Mouse (Mus musculus) inflammation-experienced regulatory T-cells, adult 6 months (primary cell): ENCODE results near the gene Rap1gds1. TPM values are rescaled to one million over a fixed set of nuclear protein-coding genes. Genes with fewer than 3 reads are reported as not detected.
A peak's percentile ranks its signal among the peaks of the same experiment; 100 is the strongest.

Experiments used
- ATAC-seq: one replicate; pipeline ENCODE4 v1.8.0; 2017
- polyA plus RNA-seq, 3 experiments: library from polyadenylated mRNA; unstranded; fragments of 100-300 nt; shearing (Covaris generic); gene quantifications; one replicate each; pipeline ENCODE4 v1.2.1; 2017

Rap1gds1 gene
- polyA plus RNA-seq, 3 experiments from 2014 or later = 64.8 to 78.6 (median 67.9) TPM

GRCm38 (mm10) chr3:139048701-139049622 lies 26.0 kb downstream of the Rap1gds1 start:
- ATAC-seq = peak; percentile 41

- ATAC-seq = peak; percentile 93
Measured at GRCm38 (mm10) chr3:139042433-139042854, 32.6 kb downstream of the Rap1gds1 start.

- peak; percentile 33 for ATAC-seq
Measured at GRCm38 (mm10) chr3:139041921-139042320, 33.1 kb downstream of the Rap1gds1 start.

GRCm38 (mm10) chr3:139037030-139037429 lies 38.0 kb downstream of the Rap1gds1 start:
- no peak for ATAC-seq

GRCm38 (mm10) chr3:139033179-139033578 lies 41.8 kb downstream of the Rap1gds1 start:
- no peak for ATAC-seq

GRCm38 (mm10) chr3:139030644-139031227 lies 44.3 kb downstream of the Rap1gds1 start:
- no peak for ATAC-seq

GRCm38 (mm10) chr3:139025077-139025476 lies 49.9 kb downstream of the Rap1gds1 start:
- ATAC-seq = no peak

GRCm38 (mm10) chr3:139023585-139023984 lies 51.4 kb downstream of the Rap1gds1 start:
- ATAC-seq = no peak

GRCm38 (mm10) chr3:139012352-139012751 lies 62.6 kb downstream of the Rap1gds1 start:
- ATAC-seq = no peak

GRCm38 (mm10) chr3:139005669-139006068 lies 69.3 kb downstream of the Rap1gds1 start:
- no peak for ATAC-seq

- ATAC-seq = no peak
Measured at GRCm38 (mm10) chr3:139002774-139003173, 72.2 kb downstream of the Rap1gds1 start.

GRCm38 (mm10) chr3:139000071-139000867 lies 74.7 kb downstream of the Rap1gds1 start:
- peak; percentile 92 for ATAC-seq

GRCm38 (mm10) chr3:138993473-138993872 lies 81.5 kb downstream of the Rap1gds1 start:
- ATAC-seq = no peak

GRCm38 (mm10) chr3:138991367-138991766 lies 83.6 kb downstream of the Rap1gds1 start:
- no peak for ATAC-seq

GRCm38 (mm10) chr3:138989141-138989540 lies 85.9 kb downstream of the Rap1gds1 start:
- ATAC-seq = no peak

GRCm38 (mm10) chr3:138988004-138988403 lies 87.0 kb downstream of the Rap1gds1 start:
- no peak for ATAC-seq

GRCm38 (mm10) chr3:138982249-138982648 lies 92.8 kb downstream of the Rap1gds1 start:
- no peak for ATAC-seq

GRCm38 (mm10) chr3:138977413-138977812 lies 97.6 kb downstream of the Rap1gds1 start:
- no peak for ATAC-seq

- no peak for ATAC-seq
Measured at GRCm38 (mm10) chr3:138967627-138968026, 107.4 kb downstream of the Rap1gds1 start.

- no peak for ATAC-seq
Measured at GRCm38 (mm10) chr3:138958527-138958926, 116.5 kb downstream of the Rap1gds1 start.

GRCm38 (mm10) chr3:138955220-138955619 lies 119.8 kb downstream of the Rap1gds1 start:
- no peak for ATAC-seq

GRCm38 (mm10) chr3:138949081-138949480 lies 125.9 kb downstream of the Rap1gds1 start:
- ATAC-seq = no peak

GRCm38 (mm10) chr3:138945516-138945915 lies 129.5 kb downstream of the Rap1gds1 start:
- no peak for ATAC-seq
